Mouse (Mus musculus): Measurements from ENCODE around the gene Gstp2.

Gstp2 gene

DNA sequence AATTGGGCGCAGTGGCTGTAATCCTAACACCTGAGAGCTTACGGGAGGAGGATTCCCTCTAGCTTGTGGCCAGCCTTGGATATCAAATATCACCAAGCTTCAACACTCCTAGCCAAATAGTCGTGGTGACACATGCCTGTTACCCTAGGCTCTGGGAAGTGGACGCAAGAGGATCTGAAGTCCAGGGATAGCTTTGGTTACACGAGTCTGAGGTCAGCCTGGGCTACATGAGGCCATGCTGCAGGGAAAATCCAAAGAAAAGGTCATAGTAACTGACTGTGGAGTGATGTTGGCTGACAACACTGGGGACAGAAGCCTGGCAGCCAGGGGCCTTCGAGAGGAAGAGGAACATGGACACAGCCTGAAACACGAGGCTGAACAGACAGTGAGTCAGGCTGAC lies 49.7 kb downstream of the Gstp2 start:
- H3K4me3 ChIP-seq (replicated peaks; ENCODE audit: low read length) = no peak overlapping the region
- TF ChIP-seq POU5F1 (IDR thresholded peaks at IDR 0.05; ENCODE audit: borderline replicate concordance, low read length) (no peak), NANOG (IDR thresholded peaks at IDR 0.05; ENCODE audit: borderline replicate concordance, low read length) (no peak), CTCF (conservative IDR thresholded peaks at IDR 0.05; ENCODE audit: low read length) (no peak)
- no peaks in the 10 kb centered on the region for H3K9me3 ChIP-seq (ENCODE audit: low read length)
- peaks cover 38% of the 10 kb centered on the region for H3K4me1 ChIP-seq (replicated peaks; ENCODE audit: low read depth, low read length)
- H3K36me3 ChIP-seq (ENCODE audit: insufficient read depth, low read length) = no peaks in the 10 kb centered on the region
- no peaks in the 10 kb centered on the region; the same call in 1 of the 2 replicates for H3K27me3 ChIP-seq (ENCODE audit: insufficient read depth, low read length)

DNA sequence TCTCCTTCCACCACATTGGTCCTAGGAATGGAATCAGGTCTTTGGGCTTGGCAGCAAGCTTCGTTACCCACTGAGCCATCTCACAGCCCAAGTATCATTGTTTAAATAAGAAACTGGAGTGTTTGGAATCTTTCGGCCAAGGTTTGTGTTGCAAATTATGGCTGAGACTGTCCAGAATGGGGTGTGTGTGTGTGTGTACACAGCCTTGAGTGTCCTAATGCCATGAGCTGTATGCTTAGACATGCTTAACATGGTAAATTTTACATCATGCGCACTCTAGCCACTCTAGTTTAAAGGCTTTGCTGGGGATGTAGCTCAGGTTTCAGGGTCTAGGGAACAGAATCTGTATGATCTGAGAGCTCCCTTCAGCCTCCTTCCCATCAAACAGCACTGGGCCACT lies 50.3 kb downstream of the Gstp2 start:
- H3K4me1 ChIP-seq (replicated peaks; ENCODE audit: low read depth, low read length) = peaks cover 34% of the 10 kb centered on the region
- no peak overlapping the region for H3K4me3 ChIP-seq (replicated peaks; ENCODE audit: low read length)
- TF ChIP-seq NANOG (IDR thresholded peaks at IDR 0.05; ENCODE audit: borderline replicate concordance, low read length) (no peak), CTCF (conservative IDR thresholded peaks at IDR 0.05; ENCODE audit: low read length) (no peak), POU5F1 (IDR thresholded peaks at IDR 0.05; ENCODE audit: borderline replicate concordance, low read length) (no peak)
- no peaks in the 10 kb centered on the region for H3K9me3 ChIP-seq (ENCODE audit: low read length)
- no peaks in the 10 kb centered on the region; the same call in 1 of the 2 replicates for H3K27me3 ChIP-seq (ENCODE audit: insufficient read depth, low read length)
- no peaks in the 10 kb centered on the region for H3K36me3 ChIP-seq (ENCODE audit: insufficient read depth, low read length)

DNA sequence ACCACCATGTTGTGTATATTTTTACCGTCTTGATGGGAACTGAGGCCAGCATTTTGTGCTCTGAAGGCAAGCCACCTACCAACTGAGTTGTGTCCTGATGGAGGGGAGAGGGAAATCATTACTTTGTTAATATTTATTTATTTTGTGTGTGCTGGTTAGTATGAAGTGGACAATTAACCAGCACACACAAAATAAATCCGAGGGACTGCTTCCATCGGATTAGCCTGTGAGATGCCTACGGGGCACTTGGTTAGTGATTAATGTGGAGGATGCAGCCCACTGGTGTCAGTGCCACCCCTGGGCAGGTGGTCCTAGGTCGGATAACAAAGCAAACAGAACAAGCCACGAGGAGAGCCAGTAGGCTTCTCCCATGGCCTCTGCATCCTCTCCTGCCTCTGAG lies 50.9 kb downstream of the Gstp2 start:
- Histone ChIP-seq H3K4me3 (replicated peaks; ENCODE audit: low read length) (no peak overlapping the region), H3K9me3 (ENCODE audit: low read length) (no peaks in the 10 kb centered on the region), H3K27me3 (ENCODE audit: insufficient read depth, low read length) (no peaks in the 10 kb centered on the region; the same call in 1 of the 2 replicates), H3K4me1 (replicated peaks; ENCODE audit: low read depth, low read length) (peaks cover 34% of the 10 kb centered on the region), H3K36me3 (ENCODE audit: insufficient read depth, low read length) (no peaks in the 10 kb centered on the region)
- no peak for TF ChIP-seq CTCF (conservative IDR thresholded peaks at IDR 0.05; ENCODE audit: low read length)
- no peak for TF ChIP-seq NANOG (IDR thresholded peaks at IDR 0.05; ENCODE audit: borderline replicate concordance, low read length)
- no peak for TF ChIP-seq POU5F1 (IDR thresholded peaks at IDR 0.05; ENCODE audit: borderline replicate concordance, low read length)

DNA sequence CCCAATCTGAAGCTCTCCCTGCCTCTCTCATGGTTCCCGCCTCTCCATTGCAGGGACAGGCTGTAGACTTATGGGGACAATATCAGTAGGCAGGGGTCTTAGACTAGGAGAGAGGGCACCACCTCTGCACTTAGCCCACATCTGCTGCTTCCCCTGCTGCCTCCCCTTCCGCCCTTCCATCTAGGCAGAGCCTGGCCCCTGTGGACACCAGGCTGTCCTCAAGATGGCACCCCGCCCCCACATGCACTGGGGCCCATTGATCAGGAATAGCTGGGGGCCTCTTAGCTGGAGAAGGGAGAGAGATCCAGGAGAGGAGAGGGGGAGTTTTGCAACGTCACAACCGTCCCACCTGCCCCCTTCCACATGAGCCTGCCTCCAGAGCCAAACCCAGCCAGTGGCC lies 53.4 kb downstream of the Gstp2 start, which contains the start of gene Tbx10:
TSS of gene Tbx10 (plus strand) at position 337 of the 400 bp plus-strand sequence.
- H3K27me3 ChIP-seq (ENCODE audit: insufficient read depth, low read length) = no peaks in the 10 kb centered on the region
- H3K36me3 ChIP-seq (ENCODE audit: insufficient read depth, low read length) = no peaks in the 10 kb centered on the region
- H3K9me3 ChIP-seq (ENCODE audit: low read length) = no peaks in the 10 kb centered on the region
- H3K4me3 ChIP-seq (replicated peaks; ENCODE audit: low read length) = no peak within 1 kb of the TSS
- peaks cover 32% of the 10 kb centered on the region for H3K4me1 ChIP-seq (replicated peaks; ENCODE audit: low read depth, low read length)
- TF ChIP-seq NANOG (IDR thresholded peaks at IDR 0.05; ENCODE audit: borderline replicate concordance, low read length) (no peak), POU5F1 (IDR thresholded peaks at IDR 0.05; ENCODE audit: borderline replicate concordance, low read length) (no peak)

DNA sequence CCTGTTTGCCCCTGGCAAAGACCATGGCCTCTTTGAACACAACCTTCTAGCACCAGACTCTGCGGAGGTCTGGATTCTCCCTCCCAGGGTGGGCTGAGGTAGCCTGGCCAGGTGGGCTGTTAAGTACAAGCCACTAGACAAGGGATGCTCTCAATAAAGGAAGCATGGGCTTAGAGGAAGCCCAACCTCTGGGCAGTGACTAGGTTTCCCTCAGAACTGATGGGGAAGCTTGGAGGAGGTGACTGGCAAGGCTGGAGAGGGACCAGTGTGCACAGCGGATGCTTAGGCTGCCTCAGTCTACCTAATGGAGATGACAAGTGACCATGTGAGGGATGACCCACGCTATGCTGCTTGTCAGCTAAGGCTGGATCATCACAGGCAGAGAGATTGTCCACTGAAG lies 53.9 kb downstream of the Gstp2 start:
- Histone ChIP-seq H3K36me3 (ENCODE audit: insufficient read depth, low read length) (no peaks in the 10 kb centered on the region), H3K27me3 (ENCODE audit: insufficient read depth, low read length) (no peaks in the 10 kb centered on the region), H3K9me3 (ENCODE audit: low read length) (no peaks in the 10 kb centered on the region), H3K4me3 (replicated peaks; ENCODE audit: low read length) (no peak overlapping the region), H3K4me1 (replicated peaks; ENCODE audit: low read depth, low read length) (peaks cover 31% of the 10 kb centered on the region)
- TF ChIP-seq CTCF (conservative IDR thresholded peaks at IDR 0.05; ENCODE audit: low read length) = no peak
- TF ChIP-seq POU5F1 (IDR thresholded peaks at IDR 0.05; ENCODE audit: borderline replicate concordance, low read length) = no peak
- TF ChIP-seq NANOG (IDR thresholded peaks at IDR 0.05; ENCODE audit: borderline replicate concordance, low read length) = no peak

DNA sequence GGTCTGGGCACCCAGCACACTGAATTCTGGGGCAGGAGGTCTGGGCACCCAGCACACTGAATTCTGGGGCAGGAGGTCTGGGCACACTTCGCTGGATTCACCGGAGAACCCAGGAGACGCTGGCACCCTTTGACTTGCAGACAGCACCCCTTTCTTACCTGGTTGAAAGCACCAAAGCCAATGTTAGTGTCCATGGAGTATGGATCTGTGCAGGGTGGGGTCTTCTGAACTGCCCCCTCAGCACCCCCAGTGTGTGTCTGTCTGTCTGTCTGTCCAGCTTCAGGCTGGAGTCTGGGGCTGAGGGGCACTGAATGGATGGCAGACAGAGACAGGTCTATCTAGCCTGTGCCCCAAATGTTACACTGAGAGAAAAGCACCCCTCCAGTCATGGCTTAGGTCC lies 54.3 kb downstream of the Gstp2 start:
- Histone ChIP-seq H3K36me3 (ENCODE audit: insufficient read depth, low read length) (no peaks in the 10 kb centered on the region), H3K9me3 (ENCODE audit: low read length) (no peaks in the 10 kb centered on the region), H3K4me1 (replicated peaks; ENCODE audit: low read depth, low read length) (peaks cover 35% of the 10 kb centered on the region), H3K4me3 (replicated peaks; ENCODE audit: low read length) (no peak overlapping the region), H3K27me3 (ENCODE audit: insufficient read depth, low read length) (no peaks in the 10 kb centered on the region)
- TF ChIP-seq POU5F1 (IDR thresholded peaks at IDR 0.05; ENCODE audit: borderline replicate concordance, low read length) = no peak
- no peak for TF ChIP-seq CTCF (conservative IDR thresholded peaks at IDR 0.05; ENCODE audit: low read length)
- TF ChIP-seq NANOG (IDR thresholded peaks at IDR 0.05; ENCODE audit: borderline replicate concordance, low read length) = no peak

DNA sequence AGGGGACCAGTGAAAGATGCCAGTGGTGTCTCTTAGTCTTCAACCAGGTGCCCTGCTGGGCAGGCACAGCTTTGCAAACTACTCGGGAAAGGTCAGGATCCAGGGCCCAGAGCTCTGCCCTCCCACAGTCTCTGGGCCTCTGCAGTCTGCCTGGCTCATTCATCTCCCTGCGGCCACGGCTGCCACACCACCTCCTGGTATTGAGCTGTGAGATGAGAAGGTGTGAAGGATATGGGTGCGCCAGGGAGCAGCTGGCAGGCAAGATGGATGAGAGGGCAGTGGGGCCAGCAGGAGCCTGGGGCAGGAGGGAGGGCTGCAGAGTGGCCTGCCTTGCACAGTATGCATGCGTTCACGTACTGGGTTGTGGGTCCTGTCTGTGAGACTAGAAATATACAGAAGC lies 55.0 kb downstream of the Gstp2 start:
- H3K27me3 ChIP-seq (ENCODE audit: insufficient read depth, low read length) = no peaks in the 10 kb centered on the region
- TF ChIP-seq NANOG (IDR thresholded peaks at IDR 0.05; ENCODE audit: borderline replicate concordance, low read length) = no peak
- TF ChIP-seq POU5F1 (IDR thresholded peaks at IDR 0.05; ENCODE audit: borderline replicate concordance, low read length) = no peak
- TF ChIP-seq CTCF (conservative IDR thresholded peaks at IDR 0.05; ENCODE audit: low read length) = no peak

More for the DNA sequence above, 55.0 kb downstream of the Gstp2 start:
- no peaks in the 10 kb centered on the region for H3K9me3 ChIP-seq (ENCODE audit: low read length)
- H3K36me3 ChIP-seq (ENCODE audit: insufficient read depth, low read length) = no peaks in the 10 kb centered on the region
- peaks cover 43% of the 10 kb centered on the region for H3K4me1 ChIP-seq (replicated peaks; ENCODE audit: low read depth, low read length)
- H3K4me3 ChIP-seq (replicated peaks; ENCODE audit: low read length) = no peak overlapping the region

Data from E14TG2a.4 (cell line).